Mouse (Mus musculus) intestine, embryonic 14.5 days (tissue): Measurements from ENCODE around the gene Olfr279. TPM values are rescaled to one million over a fixed set of nuclear protein-coding genes. Genes with fewer than 3 reads are reported as not detected.

Experiments used
- ATAC-seq: fragments of 200-750 bp; cut with Nextera tagmentation; replicated peaks from 2 replicates; pipeline ENCODE4 v1.8.0; 2017; ENCODE audit warnings: low read depth, moderate number of reproducible peaks, moderate TSS enrichment, moderate library complexity; ENCODE audit not compliant: low FRiP score, low TSS enrichment
- DNase-seq: peaks from one replicate; pipeline ENCODE4 v3.0.0-alpha.2; 2018; ENCODE audit warnings: low spot score
- H3K27ac ChIP-seq: fragments of 300-500 bp; sonication (generic); 2 replicates; pipeline ENCODE4 v1.5.1; 2014; ENCODE audit warnings: low read depth, mild to moderate bottlenecking, control low read depth
- H3K27me3 ChIP-seq: fragments of 300-500 bp; sonication (generic); replicated peaks from 2 replicates; pipeline ENCODE4 v1.6.1; 2014; ENCODE audit warnings: low read length, control low read depth; ENCODE audit not compliant: control insufficient read depth, insufficient read depth
- H3K36me3 ChIP-seq: fragments of 300-500 bp; sonication (generic); 2 replicates; pipeline ENCODE4 v1.6.1; 2014; ENCODE audit warnings: low read length, control low read depth; ENCODE audit not compliant: control insufficient read depth, insufficient read depth
- H3K4me1 ChIP-seq: fragments of 300-500 bp; sonication (generic); replicated peaks from 2 replicates; pipeline ENCODE4 v1.6.1; 2014; ENCODE audit warnings: low read length, control low read depth, mixed read lengths; ENCODE audit not compliant: control insufficient read depth, insufficient read depth
- H3K4me2 ChIP-seq: fragments of 300-500 bp; sonication (generic); 2 replicates; pipeline ENCODE4 v1.6.1; 2014; ENCODE audit warnings: low read length
- H3K4me3 ChIP-seq: fragments of 300-500 bp; sonication (generic); 2 replicates; pipeline ENCODE4 v1.5.1; 2014; ENCODE audit warnings: low read depth, low read length, control low read depth, mixed read lengths
- H3K9ac ChIP-seq: fragments of 300-500 bp; sonication (generic); 2 replicates; pipeline ENCODE4 v1.6.1; 2014; ENCODE audit warnings: mild to moderate bottlenecking, low read length
- H3K9me3 ChIP-seq: fragments of 300-500 bp; sonication (generic); 2 replicates; pipeline ENCODE4 v1.6.1; 2016; ENCODE audit warnings: low read length, control low read depth; ENCODE audit not compliant: control insufficient read depth
- WGBS: fragments of 180-500 bp; shearing (Covaris S2); extraction: QIAGEN DNeasy Blood & Tissue Kit; methylation state at CpG from one replicate; pipeline ENCODE4 v1.1.7; 2014; 5-methylcytosine and 5-hydroxymethylcytosine counted together
- polyA plus RNA-seq: library from polyadenylated mRNA; unstranded; fragments of >200 nt; fragmentation: Nextera tagmentation; extraction: Ambion mirVana; gene quantifications from 2 replicates; pipeline ENCODE4 v1.2.1, GENCODE M21; 2014

Olfr279 gene
- polyA plus RNA-seq, 1 experiment from 2014 or later, result not detected

DNA sequence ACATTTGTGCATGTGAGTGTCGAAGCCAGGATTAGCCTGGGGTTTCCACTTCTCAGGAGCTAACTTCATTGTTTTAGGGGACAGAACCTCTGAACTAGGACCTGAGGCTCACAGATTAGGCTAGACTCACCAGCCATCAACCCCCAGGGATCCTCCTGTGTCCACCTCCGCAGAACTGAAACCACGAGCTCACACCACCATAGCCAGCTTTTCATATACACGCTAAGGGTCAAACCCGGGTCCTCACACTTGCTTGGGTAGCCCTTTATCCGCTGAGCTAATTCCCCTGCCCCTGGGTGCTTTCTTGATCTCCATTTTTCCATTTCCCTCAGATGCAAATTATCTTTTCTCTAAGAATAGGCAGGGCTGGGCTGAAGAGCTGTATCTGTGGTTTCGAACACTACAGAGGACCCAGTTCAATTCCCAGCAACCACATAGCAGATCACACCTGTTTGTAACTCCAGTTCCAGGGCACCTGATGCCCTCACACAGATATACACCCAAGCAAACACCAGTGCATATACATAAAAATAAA is 12.6 kb upstream of the Olfr279 start:
- Histone ChIP-seq H3K27ac (no peak overlapping the region), H3K4me2 (no peak overlapping the region), H3K36me3 (no peaks in the 10 kb centered on the region), H3K4me1 (peaks cover 8% of the 10 kb centered on the region), H3K9me3 (no peaks in the 10 kb centered on the region), H3K27me3 (no peaks in the 10 kb centered on the region), H3K4me3 (no peak overlapping the region), H3K9ac (no peak overlapping the region)
- WGBS, result 72% methylated on average over 7 of the region's 7 CpGs
- ATAC-seq, result no peak
- no peak for DNase-seq

- no peaks in the 10 kb centered on the region for H3K9me3 ChIP-seq
- no peak within 1 kb of the TSS for H3K9ac ChIP-seq
- 47% methylated on average over 3 of the region's 3 CpGs for WGBS
- no peaks in the 10 kb centered on the region for H3K36me3 ChIP-seq
- H3K27ac ChIP-seq, result no peak within 1 kb of the TSS
- DNase-seq, result no peak
- H3K4me2 ChIP-seq, result no peak within 1 kb of the TSS
- H3K27me3 ChIP-seq, result no peaks in the 10 kb centered on the region
- peaks cover 9% of the 10 kb centered on the region for H3K4me1 ChIP-seq
- H3K4me3 ChIP-seq, result no peak within 1 kb of the TSS
- ATAC-seq, result no peak
These were observed 9.5 kb upstream of the Olfr279 start, which contains the start of gene Lalba for GRCm38 (mm10) chr15:98482701-98483100. Gene Lalba (minus strand): TSS chr15:98482721.

DNA sequence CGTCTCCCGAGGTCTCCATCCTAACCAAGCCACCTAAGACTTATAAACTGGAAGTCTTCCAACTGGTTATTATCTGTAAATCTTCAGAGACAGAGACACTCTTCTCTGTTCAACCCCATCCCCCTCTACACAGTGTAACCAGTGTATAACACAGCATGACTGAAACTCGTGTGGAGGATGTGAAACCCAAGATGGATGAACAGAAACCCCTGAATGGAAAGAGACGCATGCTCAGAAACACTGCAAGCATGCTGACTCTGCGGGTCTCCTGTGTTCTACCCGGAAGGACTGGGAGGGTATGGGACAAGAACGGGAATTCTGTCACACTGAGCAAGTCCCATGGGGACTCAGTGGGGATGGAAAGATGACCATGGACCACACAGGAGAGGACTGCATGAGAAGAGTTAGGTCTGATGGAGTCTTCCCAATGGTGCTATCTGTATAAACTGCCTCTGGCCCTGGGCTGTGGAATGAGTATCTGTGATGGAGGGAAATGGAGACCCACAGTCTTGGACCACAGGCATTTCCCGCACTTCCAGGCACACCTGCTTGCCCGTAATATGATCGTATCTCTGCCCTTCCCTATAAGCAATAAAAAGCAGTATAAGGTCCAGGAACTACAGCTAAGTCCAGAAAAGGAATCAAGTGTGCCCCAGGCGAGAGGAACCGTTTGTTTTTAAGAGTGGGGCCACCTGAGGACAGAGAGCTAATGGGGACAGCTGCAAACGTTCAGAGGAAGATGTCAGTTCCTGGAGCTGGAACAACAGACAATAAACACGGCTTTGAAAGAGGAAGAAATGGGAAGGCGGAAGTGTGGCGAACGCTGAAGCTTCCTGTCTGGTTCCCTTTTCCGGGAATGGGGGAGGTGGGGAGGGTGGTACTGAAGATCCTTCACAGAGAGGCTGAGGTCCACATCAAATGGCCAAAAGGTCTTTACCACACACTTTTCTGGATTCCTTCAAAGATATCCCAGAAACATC is 8.0 kb upstream of the Olfr279 start:
- Histone ChIP-seq H3K27me3 (no peaks in the 10 kb centered on the region), H3K4me1 (peaks cover 9% of the 10 kb centered on the region), H3K9ac (no peak overlapping the region), H3K27ac (peak overlapping the region; percentile 33; the same call in 1 of the 2 replicates), H3K36me3 (no peaks in the 10 kb centered on the region), H3K4me3 (no peak overlapping the region), H3K9me3 (0 out of 2 replicates have a peak, but pooled peaks cover 6% of the 10 kb centered on the region), H3K4me2 (peak overlapping the region; percentile 11; the same call in 1 of the 2 replicates)
- no peak for DNase-seq
- ATAC-seq, result no peak
- WGBS, result 56% methylated on average over 18 of the region's 18 CpGs

DNA sequence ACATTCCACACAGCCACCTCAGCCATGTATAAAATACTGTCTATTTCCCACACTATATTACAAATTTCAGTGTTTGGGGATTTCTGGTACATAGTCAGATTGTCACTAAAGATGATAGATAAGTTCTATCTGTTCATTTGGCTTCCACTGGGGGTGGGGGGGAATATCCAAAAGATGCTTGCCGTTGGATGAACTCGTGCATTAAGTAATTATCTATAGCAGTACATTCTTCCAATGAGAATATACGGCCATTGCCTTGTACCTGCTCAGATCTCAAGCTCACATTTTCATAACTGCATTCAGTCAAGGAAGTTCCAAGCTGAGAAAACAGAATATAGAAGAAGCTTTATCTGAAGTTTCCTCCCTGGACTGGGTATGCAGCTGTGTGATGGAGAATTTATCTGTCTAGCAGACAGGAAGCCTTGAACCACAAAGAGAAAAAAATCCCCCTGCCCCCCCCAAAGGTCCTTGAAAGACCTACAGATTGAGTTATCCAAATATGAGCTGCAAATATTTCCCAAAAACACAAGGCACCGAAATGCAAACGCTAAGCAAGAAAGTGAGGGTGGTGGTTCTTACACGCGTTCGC is 5.7 kb upstream of the Olfr279 start:
- no peak overlapping the region for H3K27ac ChIP-seq
- no peak overlapping the region for H3K9ac ChIP-seq
- no peak overlapping the region for H3K4me3 ChIP-seq
- H3K4me2 ChIP-seq, result no peak overlapping the region
- 96% methylated on average over 8 of the region's 8 CpGs for WGBS
- H3K27me3 ChIP-seq, result no peaks in the 10 kb centered on the region
- H3K9me3 ChIP-seq, result 0 out of 2 replicates have a peak, but pooled peaks cover 6% of the 10 kb centered on the region
- peaks cover 9% of the 10 kb centered on the region for H3K4me1 ChIP-seq
- no peak for ATAC-seq
- no peaks in the 10 kb centered on the region for H3K36me3 ChIP-seq
- no peak for DNase-seq

GRCm38 (mm10) chr15:98491332-98491731 is 870 bp upstream of the Olfr279 start:
- H3K36me3 ChIP-seq, result no peaks in the 10 kb centered on the region
- 0 out of 2 replicates have a peak, but pooled peaks cover 6% of the 10 kb centered on the region for H3K9me3 ChIP-seq
- DNase-seq, result no peak
- WGBS, result 71% methylated on average over 2 of the region's 2 CpGs
- H3K27ac ChIP-seq, result no peak overlapping the region
- H3K9ac ChIP-seq, result no peak overlapping the region
- H3K4me3 ChIP-seq, result no peak overlapping the region
- ATAC-seq, result no peak
- no peaks in the 10 kb centered on the region for H3K27me3 ChIP-seq
- H3K4me1 ChIP-seq, result no peaks in the 10 kb centered on the region
- H3K4me2 ChIP-seq, result no peak overlapping the region

- Histone ChIP-seq H3K4me2 (no peak overlapping the region), H3K27me3 (no peaks in the 10 kb centered on the region), H3K9ac (no peak overlapping the region), H3K4me3 (no peak overlapping the region), H3K27ac (no peak overlapping the region), H3K9me3 (no peaks in the 10 kb centered on the region), H3K4me1 (no peaks in the 10 kb centered on the region), H3K36me3 (no peaks in the 10 kb centered on the region)
- WGBS, result 79% methylated on average over 17 of the region's 17 CpGs
- no peak for ATAC-seq
- DNase-seq, result no peak
These were observed 5.4 kb downstream of the Olfr279 start for GRCm38 (mm10) chr15:98497631-98498030.

GRCm38 (mm10) chr15:98503317-98503716 is 11.1 kb downstream of the Olfr279 start:
- no peak overlapping the region for H3K4me3 ChIP-seq
- 90% methylated on average over 3 of the region's 3 CpGs for WGBS
- ATAC-seq (no peak), DNase-seq (no peak)
- no peak overlapping the region for H3K27ac ChIP-seq
- H3K4me2 ChIP-seq, result no peak overlapping the region
- H3K36me3 ChIP-seq, result no peaks in the 10 kb centered on the region
- H3K4me1 ChIP-seq, result no peaks in the 10 kb centered on the region
- H3K9me3 ChIP-seq, result no peaks in the 10 kb centered on the region
- no peaks in the 10 kb centered on the region for H3K27me3 ChIP-seq
- no peak overlapping the region for H3K9ac ChIP-seq

- no peak overlapping the region for H3K27ac ChIP-seq
- no peaks in the 10 kb centered on the region for H3K4me1 ChIP-seq
- no peak overlapping the region for H3K9ac ChIP-seq
- no peak overlapping the region for H3K4me3 ChIP-seq
- peak; percentile 89 for DNase-seq
- H3K4me2 ChIP-seq, result no peak overlapping the region
- H3K9me3 ChIP-seq, result no peaks in the 10 kb centered on the region
- ATAC-seq, result no peak
- no peaks in the 10 kb centered on the region for H3K36me3 ChIP-seq
- H3K27me3 ChIP-seq, result no peaks in the 10 kb centered on the region
- WGBS, result 16% methylated on average over 18 of the region's 18 CpGs
These were observed 12.3 kb downstream of the Olfr279 start for GRCm38 (mm10) chr15:98504514-98504913.
